Mouse (Mus musculus) large intestine, adult 2 months (tissue): ENCODE data around the gene Hoxb8. TPM values are rescaled to one million over a fixed set of nuclear protein-coding genes. Genes with fewer than 3 reads are reported as not detected.

ENCODE experiments used
- DNase-seq: peaks from one replicate; pipeline ENCODE4 v3.0.0-alpha.2; 2012; ENCODE audit warnings: low read depth, low spot score
- WGBS: fragments of 180-500 bp; shearing (Covaris S2); methylation state at CpG from one replicate; pipeline ENCODE4 v1.1.7; 2018; 5-methylcytosine and 5-hydroxymethylcytosine counted together
- polyA plus RNA-seq: library from polyadenylated mRNA; depleted of rRNA; stranded (reverse); fragments of >200 nt; gene quantifications from 2 replicates; pipeline ENCODE4 v1.2.3, GENCODE M21; 2012

The Hoxb8 gene
- polyA plus RNA-seq, 1 experiment: 11.7 TPM

DNA sequence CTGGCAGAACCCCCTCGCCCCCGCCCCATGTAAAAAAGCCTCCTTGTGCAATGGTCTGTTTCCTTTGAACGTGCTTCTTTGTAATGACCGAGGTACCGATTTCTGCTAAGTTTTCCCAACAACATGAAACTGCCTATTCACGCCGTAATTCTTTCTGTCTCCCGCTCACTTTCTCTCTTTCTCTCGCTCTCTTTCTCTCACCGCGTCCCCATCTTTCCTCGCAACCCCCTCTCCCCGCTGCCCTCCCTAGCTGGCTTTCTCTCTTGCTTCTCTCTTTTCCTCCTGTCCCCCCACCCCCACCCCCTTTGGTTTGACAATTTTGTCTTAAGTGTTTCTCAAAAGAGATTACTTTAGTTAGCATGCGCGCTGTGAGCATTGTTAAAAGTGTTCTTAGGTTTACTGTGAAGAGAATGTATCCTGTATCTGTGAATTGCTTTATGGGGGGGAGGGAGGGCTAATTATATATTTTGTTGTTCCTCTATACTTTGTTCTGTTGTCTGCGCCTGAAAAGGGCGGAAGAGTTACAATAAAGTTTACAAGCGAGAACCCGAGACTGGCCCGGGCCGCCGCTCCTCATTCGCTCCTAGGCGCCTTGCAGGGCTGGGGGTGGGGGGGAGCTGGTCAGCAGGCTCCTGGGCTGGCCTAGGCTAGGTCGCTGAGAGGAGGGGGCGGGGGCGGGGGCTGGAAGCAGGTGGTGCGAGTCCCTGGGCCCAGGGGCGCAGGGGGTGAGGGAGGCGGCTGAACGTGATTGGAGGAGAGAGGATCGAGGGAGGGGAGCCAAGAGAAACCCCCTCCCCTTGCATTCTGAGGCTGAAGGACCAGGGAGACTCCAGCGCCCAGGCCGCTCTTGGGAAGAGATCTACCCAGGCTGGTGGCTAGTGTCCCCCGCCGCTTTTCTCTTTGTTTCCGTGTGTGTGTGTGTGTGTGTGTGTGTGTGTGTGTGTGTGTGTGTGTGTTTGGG is 3.3 kb downstream of the Hoxb8 start:
- 4% methylated on average over 36 of the region's 37 CpGs for WGBS
- no peak for DNase-seq

DNA sequence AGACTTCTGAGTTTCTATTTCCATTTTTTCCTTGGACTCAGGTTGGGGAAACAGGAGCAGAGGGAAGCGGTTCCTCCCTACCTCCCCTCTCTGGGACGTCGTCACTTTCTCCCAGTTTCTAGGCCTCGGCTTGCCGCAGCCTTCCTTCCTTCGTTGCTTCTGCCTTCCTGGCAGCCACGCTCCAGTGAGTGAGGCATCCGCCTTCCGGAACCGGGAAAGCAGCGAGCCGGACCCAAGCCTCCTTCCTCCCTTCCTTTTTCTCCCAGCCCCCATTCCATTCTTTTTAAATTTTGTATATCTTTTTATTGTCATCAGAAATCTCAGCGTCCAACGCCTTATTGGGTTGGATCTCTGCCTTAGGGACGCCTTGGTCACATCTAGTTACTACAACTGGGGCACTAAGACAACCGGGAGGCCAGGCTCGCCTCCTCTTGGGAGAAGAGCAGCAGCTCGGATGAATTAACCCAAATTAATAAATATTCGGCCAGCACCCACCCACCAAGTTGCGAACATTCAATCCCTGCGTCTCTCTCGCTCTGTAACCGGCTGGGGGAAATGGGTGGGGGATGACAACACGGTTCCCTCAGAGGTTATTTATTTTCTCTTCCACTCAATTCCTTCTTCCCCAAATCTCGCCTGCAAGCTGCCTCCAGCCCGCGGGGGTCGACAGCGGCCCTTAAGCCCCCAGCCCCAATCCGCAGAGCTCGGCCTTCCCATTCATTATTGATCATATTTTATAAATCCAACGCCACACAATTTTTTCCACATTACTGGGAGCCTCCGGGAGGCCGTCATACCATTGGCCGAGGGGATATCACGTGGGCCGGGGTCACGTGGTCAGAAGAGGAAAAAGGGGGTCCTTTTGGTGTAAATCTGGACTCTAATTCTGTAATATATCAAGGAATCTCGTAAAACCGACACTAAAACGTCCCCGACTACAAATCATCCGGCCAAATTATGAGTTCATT is 4.3 kb downstream of the Hoxb8 start, which contains the start of gene Hoxb7:
Gene Hoxb7 (plus strand): TSS at position 853 of the 968 bp plus-strand sequence.
- 2% methylated on average over 43 of the region's 43 CpGs for WGBS
- no peak for DNase-seq

DNA sequence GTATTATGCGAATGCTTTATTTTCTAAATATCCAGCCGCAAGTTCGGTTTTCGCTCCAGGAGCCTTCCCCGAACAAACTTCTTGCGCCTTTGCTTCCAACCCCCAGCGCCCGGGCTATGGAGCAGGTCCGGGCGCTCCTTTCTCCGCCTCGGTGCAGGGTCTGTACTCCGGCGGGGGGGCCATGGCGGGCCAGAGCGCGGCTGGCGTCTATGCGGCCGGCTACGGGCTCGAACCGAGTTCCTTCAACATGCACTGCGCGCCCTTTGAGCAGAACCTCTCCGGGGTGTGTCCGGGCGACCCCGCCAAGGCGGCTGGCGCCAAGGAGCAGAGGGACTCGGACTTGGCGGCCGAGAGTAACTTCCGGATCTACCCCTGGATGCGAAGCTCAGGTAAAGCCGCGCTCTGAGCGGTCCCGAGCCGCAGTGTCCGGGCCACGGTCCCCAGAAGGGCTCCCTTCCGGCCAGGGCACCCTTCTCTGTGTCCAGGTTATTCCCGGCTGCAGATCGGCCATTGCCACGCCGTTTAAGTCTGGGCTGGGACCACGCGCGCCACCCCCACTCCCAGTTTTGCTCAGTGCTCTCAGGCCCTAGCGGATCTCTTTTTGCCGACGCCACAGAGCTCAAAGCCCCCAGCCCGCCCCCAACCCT is 5.2 kb downstream of the Hoxb8 start:
- DNase-seq: no peak

GRCm38 (mm10) chr11:96287411-96287810 is 5.7 kb downstream of the Hoxb8 start:
- WGBS: 23% methylated on average over 9 of the region's 9 CpGs
- DNase-seq: no peak

More for the DNA sequence above, 5.2 kb downstream of the Hoxb8 start:
- 3% methylated on average over 55 of the region's 55 CpGs for WGBS

DNA sequence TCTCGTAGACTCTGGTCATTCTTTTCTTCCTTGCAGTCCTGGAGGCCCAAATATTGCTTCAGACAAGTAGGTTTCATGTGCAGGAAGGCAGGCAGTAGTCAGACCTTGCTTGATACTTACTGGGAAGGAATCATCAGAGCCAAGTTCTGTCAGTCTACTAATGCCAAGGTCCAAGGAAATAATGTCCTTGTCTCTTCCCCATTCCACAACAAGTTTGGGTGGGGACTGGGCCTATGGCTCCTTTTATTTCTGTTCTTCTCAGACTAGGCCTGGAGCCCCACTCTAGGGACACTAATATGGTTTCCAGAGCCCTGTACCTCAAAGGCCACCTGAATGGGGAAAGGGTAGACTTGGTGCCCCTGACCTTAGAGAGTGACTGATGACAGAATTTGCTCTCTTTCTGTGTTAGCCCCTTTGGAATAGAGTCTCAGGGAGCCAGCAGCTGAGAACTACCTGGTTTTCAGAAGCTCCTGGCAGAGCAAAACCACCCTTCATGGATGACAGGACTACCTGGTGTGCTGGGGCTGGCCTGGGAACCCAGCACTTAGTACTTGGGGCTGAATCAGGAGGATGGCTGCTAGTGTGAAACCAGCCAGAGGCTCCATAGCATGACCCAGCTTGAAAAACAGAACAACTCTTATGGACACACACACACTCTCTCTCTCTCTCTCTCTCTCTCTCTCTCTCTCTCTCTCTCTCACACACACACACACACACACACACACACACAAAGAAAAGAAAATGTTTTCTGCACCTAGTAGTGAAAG is 6.9 kb downstream of the Hoxb8 start:
- WGBS: 58% methylated on average over 1 of the region's 1 CpGs
- DNase-seq: no peak

GRCm38 (mm10) chr11:96289293-96289692 is 7.6 kb downstream of the Hoxb8 start:
- no peak for DNase-seq
- WGBS: 54% methylated on average over 21 of the region's 21 CpGs

DNA sequence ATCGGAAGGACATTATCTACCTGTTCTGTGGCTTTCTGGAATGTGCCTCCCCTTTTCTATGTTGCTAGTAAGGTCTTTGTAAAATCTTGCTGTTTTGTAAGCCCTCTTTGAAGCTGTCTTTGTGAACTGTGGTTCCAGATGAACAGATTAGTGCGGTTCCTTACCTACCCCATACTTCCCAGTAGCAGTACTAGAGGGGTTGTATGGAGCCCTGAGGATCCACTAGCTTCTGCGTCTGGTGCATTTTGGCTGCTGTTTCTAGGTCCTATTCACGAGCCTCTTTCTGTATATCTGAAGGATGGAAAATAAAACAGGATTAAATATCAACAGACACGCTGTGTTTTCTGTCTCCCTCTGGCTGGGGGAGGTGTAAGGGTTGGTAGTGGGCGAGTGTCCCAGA is 8.1 kb downstream of the Hoxb8 start:
- no peak for DNase-seq
- WGBS: 54% methylated on average over 6 of the region's 6 CpGs

- 53% methylated on average over 17 of the region's 17 CpGs for WGBS
- DNase-seq: no peak
These were observed 9.1 kb downstream of the Hoxb8 start for GRCm38 (mm10) chr11:96290705-96291355.

GRCm38 (mm10) chr11:96291681-96292564 is 10.2 kb downstream of the Hoxb8 start, which contains the start of gene Hoxb6:
TSS of gene Hoxb6 (plus strand) at chr11:96292476.
- DNase-seq: no peak
- 17% methylated on average over 22 of the region's 22 CpGs for WGBS

DNA sequence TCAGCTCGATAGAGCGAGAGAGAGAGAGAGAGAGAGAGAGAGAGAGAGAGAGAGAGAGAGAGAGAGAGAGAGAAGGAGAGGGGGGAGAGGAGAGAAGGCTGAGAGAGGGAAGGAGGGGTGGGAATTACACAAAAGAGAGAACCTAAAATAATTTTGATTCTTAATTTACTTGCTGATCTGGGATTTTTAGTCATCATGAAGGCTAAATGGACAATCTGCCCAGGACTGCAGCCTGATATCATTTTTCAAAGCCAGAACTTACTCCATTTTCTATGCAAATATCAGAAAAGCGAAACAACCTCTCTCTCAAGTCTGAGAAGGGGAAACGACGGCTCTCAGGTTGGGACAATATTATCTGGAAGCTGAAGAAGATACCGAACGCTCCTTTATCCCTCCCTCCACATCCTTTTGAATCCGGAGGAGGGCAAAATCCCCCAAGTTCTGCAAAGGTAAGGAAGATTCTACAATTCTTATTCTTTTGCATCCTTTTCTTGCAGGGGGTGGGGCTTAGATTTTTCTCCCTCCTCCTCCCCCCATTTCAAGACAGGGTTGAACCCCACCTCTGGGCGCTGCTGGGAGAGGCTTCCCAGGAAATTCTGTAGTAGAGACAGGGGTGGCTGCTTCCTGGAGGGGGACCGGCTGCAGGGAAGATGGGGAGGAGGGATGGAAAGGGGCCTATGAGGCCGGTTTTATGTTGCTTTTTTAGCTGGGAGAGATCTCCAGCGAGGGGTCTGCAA is 11.0 kb downstream of the Hoxb8 start:
- 6% methylated on average over 12 of the region's 12 CpGs for WGBS
- no peak for DNase-seq

- 12% methylated on average over 22 of the region's 22 CpGs for WGBS
- no peak for DNase-seq
These were observed 11.7 kb downstream of the Hoxb8 start for GRCm38 (mm10) chr11:96293302-96293921.

DNA sequence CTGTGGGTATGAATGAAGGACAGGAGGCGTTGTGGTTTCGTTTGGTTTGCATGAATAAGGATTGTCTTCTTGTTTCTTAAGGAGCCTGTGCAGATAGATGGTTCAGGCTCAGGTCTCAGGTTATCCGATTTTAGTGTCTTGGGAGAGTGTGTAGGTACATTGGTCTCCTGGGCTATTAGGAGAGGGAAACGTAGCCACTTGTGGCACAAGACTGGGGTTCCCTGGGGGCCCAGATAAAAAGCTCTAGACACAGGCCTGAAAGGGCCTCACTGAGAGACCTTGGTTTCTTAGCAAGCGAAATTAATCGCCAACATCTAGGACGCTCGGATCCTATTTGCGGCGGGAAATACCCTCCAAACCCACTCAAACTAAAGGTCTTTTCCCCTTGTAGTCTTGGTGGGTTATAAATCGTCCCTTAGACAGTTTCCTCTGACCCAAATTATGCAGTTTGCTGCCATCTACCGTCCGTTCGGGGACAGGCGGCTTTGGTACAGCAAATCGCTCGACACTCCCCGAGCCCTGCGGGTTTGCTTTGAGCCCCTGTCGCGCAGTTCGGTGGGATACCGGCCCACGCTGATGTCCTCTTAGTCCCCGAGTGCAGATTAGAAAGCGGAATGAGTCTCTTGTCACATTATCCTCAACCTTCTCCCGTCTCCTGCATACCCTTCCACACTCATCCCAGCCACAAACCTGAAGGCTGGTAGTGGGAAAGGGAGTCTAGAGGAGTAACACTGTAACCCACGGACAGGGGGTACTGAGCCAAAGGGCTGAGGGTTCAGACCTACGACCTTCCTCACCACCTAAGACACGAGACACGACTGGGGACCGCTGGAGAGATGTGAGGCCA is 12.8 kb downstream of the Hoxb8 start:
- DNase-seq: no peak
- WGBS: 3% methylated on average over 32 of the region's 32 CpGs

DNA sequence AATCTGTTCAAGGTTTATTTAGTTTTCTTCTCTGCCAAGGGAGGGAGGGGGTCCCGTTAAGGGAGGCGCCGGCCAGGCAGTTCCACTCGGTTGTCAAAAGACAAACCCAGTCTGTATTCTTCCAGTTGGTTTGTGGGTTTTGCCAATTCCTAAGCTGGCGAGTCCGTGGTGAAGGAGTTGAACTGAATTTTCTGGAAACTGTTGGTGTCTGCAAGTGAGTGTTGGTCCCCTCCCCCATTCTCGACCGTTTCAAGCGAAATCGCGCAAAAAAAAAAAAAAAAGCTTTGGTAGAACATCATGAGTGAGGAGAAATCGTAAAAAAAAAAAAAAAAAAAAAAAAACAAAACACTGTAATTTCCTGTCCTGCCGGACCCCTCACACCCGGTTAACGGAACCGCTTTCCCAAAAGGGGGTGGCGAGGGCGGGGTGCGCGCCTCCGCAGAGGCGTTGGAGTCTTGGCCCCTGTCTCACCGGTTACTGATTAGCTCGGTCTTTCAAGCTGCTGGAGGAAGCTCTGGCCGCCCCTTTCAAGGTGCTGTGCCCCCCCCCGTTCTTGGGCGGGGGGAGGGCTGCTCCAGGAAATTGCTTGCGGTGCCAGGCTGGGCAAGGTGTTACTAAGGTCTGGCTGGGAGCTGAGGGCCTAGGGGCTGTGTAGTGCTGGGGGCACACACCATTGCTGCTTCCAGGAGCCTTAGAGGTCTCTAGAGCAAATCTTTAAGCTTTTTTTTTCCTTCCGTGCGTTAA is 13.6 kb downstream of the Hoxb8 start:
- WGBS: 3% methylated on average over 30 of the region's 30 CpGs
- DNase-seq: no peak

DNA sequence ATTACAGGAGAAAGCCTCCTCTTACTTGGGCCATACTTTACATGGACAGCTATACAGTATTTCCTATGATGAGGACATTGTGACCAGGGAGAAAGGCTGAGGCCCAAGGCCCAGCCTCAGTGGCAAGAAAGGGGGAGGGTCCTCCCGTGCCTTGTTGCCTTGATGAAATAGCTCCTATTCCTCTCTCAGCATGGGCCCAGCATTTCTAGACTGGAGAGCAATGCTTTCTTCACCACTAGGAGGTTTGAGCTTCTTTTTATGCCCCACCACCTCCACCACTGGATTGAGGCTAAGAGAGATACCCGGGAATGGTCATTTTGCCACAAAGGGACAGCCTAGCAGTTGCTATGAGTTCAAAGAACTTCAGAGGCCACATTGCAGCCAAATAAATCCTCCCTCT is 15.3 kb downstream of the Hoxb8 start:
- WGBS: 33% methylated on average over 2 of the region's 2 CpGs
- no peak for DNase-seq

GRCm38 (mm10) chr11:96297428-96297827 is 15.7 kb downstream of the Hoxb8 start:
- WGBS: 46% methylated on average over 3 of the region's 3 CpGs
- DNase-seq: no peak
